Mouse (Mus musculus) lung, postnatal 0 days (tissue): ENCODE measurements around the gene Sec14l3. TPM values are rescaled to one million over a fixed set of nuclear protein-coding genes. Genes with fewer than 3 reads are reported as not detected.
"Not testable (repeated sequence)": the region's sequence is repeated elsewhere in the genome, so short reads cannot be mapped to it uniquely, and the experiment has no call there.

ENCODE experiments used
- ATAC-seq: fragments of 200-750 bp; cut with Nextera tagmentation; 2 replicates; pipeline ENCODE4 v1.8.0; 2017; ENCODE audit warnings: moderate library complexity
- DNase-seq: peaks from one replicate; pipeline ENCODE4 v3.0.0-alpha.2; 2016; ENCODE audit warnings: low spot score
- H3K27ac ChIP-seq: fragments of 300-500 bp; sonication (generic); 2 replicates; pipeline ENCODE4 v1.5.1; 2014; ENCODE audit warnings: antibody characterized with exemption, mild to moderate bottlenecking, low read length, mixed read lengths
- H3K27me3 ChIP-seq: fragments of 300-500 bp; sonication (generic); replicated peaks from 2 replicates; pipeline ENCODE4 v1.6.1; 2014; ENCODE audit warnings: low read length, mixed read lengths; ENCODE audit not compliant: insufficient read depth
- H3K36me3 ChIP-seq: fragments of 300-500 bp; sonication (generic); 2 replicates; pipeline ENCODE4 v1.6.1; 2014; ENCODE audit warnings: low read length, mixed read lengths; ENCODE audit not compliant: insufficient read depth
- H3K4me1 ChIP-seq: fragments of 300-500 bp; sonication (generic); 2 replicates; pipeline ENCODE4 v1.6.1; 2014; ENCODE audit warnings: antibody characterized with exemption, low read depth, low read length, mixed read lengths; ENCODE audit not compliant: insufficient read depth
- H3K4me2 ChIP-seq: fragments of 300-500 bp; sonication (generic); replicated peaks from 2 replicates; pipeline ENCODE4 v1.6.1; 2014; ENCODE audit warnings: low read depth, mild to moderate bottlenecking, low read length, moderate library complexity, mixed read lengths
- H3K4me3 ChIP-seq: fragments of 300-500 bp; sonication (generic); 2 replicates; pipeline ENCODE4 v1.5.1; 2014; ENCODE audit warnings: low read depth, low read length
- H3K9ac ChIP-seq: fragments of 300-500 bp; sonication (generic); replicated peaks from 2 replicates; pipeline ENCODE4 v1.6.1; 2014; ENCODE audit warnings: low read depth, mild to moderate bottlenecking
- H3K9me3 ChIP-seq: fragments of 300-500 bp; sonication (generic); 2 replicates; pipeline ENCODE4 v1.6.1; 2016; ENCODE audit warnings: low read length, mixed read lengths
- CTCF ChIP-seq: IDR thresholded peaks from 2 replicates; pipeline ENCODE4 v1.5.1; 2016; ENCODE audit warnings: antibody characterized with exemption, mild to moderate bottlenecking
- EP300 ChIP-seq: IDR thresholded peaks from 2 replicates; pipeline ENCODE4 v1.6.1; 2016; ENCODE audit warnings: antibody characterized with exemption, mild to moderate bottlenecking, control low read depth
- WGBS: fragments of 180-500 bp; shearing (Covaris S2); extraction: QIAGEN DNeasy Blood & Tissue Kit; methylation state at CpG from one replicate; pipeline ENCODE4 v1.1.7; 2014; 5-methylcytosine and 5-hydroxymethylcytosine counted together
- polyA plus RNA-seq: library from polyadenylated mRNA; unstranded; fragments of >200 nt; fragmentation: Nextera tagmentation; extraction: Ambion mirVana; gene quantifications from 2 replicates; pipeline ENCODE4 v1.2.1, GENCODE M21; 2015

The Sec14l3 gene
- polyA plus RNA-seq, 1 experiment from 2014 or later, result 529 TPM

DNA sequence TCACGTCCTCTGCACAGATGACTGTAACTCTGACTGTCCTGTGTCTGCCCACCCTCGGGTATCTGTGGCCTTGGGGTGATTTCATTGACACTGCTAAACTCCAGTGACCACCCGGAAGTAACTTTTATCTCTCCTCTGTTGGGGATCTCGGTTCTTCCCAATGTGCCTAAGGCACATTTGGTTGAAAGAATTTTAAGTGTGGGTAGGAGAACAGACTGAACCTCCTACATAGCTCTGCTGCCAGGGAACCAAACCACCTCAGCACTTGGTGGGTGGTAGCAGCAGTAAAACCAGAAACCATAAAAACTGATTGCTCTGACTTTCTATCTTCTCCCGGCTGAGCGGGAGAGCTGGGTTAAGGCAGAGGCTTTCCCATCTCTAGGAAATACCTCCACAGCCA is 40.8 kb downstream of the Sec14l3 start:
- Histone ChIP-seq H3K36me3 (no peaks in the 10 kb centered on the region), H3K4me3 (no peak overlapping the region), H3K9ac (no peak overlapping the region), H3K4me1 (no peaks in the 10 kb centered on the region), H3K4me2 (no peak overlapping the region), H3K27me3 (no peaks in the 10 kb centered on the region), H3K9me3 (no peaks in the 10 kb centered on the region), H3K27ac (no peak overlapping the region)
- TF ChIP-seq CTCF (no peak), EP300 (no peak)
- ATAC-seq, result no peak
- DNase-seq, result no peak
- 70% methylated on average over 6 of the region's 6 CpGs for WGBS

GRCm38 (mm10) chr11:4107901-4108300 is 43.3 kb downstream of the Sec14l3 start:
- not testable (repeated sequence) for H3K9me3 ChIP-seq, H3K9ac ChIP-seq, H3K4me3 ChIP-seq, H3K27me3 ChIP-seq, H3K27ac ChIP-seq, H3K4me1 ChIP-seq, H3K4me2 ChIP-seq, DNase-seq, H3K36me3 ChIP-seq, ATAC-seq
- WGBS, result 91% methylated on average over 3 of the region's 6 CpGs

- no peaks in the 10 kb centered on the region for H3K36me3 ChIP-seq
- H3K9me3 ChIP-seq, result no peaks in the 10 kb centered on the region
- no peak overlapping the region for H3K4me3 ChIP-seq
- no peak for TF ChIP-seq CTCF
- no peak for TF ChIP-seq EP300
- no peaks in the 10 kb centered on the region for H3K27me3 ChIP-seq
- WGBS, result 83% methylated on average over 7 of the region's 7 CpGs
- DNase-seq, result no peak
- H3K4me2 ChIP-seq, result no peak overlapping the region
- ATAC-seq, result no peak
- H3K4me1 ChIP-seq, result no peaks in the 10 kb centered on the region
- no peak overlapping the region for H3K27ac ChIP-seq
- H3K9ac ChIP-seq, result no peak overlapping the region
Observed at GRCm38 (mm10) chr11:4108691-4109090, 44.0 kb downstream of the Sec14l3 start.

DNA sequence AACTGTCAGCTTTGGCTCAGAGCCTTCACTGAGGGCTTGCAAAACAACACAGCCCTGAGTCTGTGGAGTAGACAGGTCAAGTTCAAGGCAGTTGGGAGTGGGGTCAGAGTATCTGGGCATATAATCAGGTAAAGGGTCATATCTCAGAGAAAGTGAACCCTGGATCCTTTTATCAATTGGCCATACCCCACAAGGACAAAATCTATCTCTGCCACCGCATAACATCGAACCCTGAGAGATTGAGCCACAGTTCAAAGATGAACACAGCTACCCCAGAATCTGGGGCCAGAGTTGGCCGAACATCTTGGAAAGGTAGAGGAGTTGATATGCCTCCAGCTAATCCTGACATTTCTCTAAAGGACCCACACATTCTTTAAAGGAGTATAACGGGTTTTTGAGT is 47.4 kb downstream of the Sec14l3 start:
- Histone ChIP-seq H3K4me2 (no peak overlapping the region), H3K4me3 (no peak overlapping the region), H3K27me3 (no peaks in the 10 kb centered on the region), H3K4me1 (no peaks in the 10 kb centered on the region), H3K27ac (no peak overlapping the region), H3K9me3 (no peaks in the 10 kb centered on the region), H3K36me3 (no peaks in the 10 kb centered on the region), H3K9ac (no peak overlapping the region)
- DNase-seq, result no peak
- no peak for ATAC-seq
- TF ChIP-seq EP300, result no peak
- TF ChIP-seq CTCF, result no peak
- 86% methylated on average over 4 of the region's 4 CpGs for WGBS

GRCm38 (mm10) chr11:4112861-4113260 is 48.2 kb downstream of the Sec14l3 start:
- Histone ChIP-seq H3K27ac (no peak overlapping the region), H3K36me3 (no peaks in the 10 kb centered on the region), H3K27me3 (no peaks in the 10 kb centered on the region), H3K4me3 (no peak overlapping the region), H3K4me2 (no peak overlapping the region), H3K9me3 (no peaks in the 10 kb centered on the region), H3K9ac (no peak overlapping the region), H3K4me1 (peaks cover 6% of the 10 kb centered on the region; the same call in 1 of the 2 replicates)
- 79% methylated on average over 6 of the region's 6 CpGs for WGBS
- TF ChIP-seq EP300 (no peak), CTCF (no peak)
- DNase-seq, result no peak
- ATAC-seq, result no peak

DNA sequence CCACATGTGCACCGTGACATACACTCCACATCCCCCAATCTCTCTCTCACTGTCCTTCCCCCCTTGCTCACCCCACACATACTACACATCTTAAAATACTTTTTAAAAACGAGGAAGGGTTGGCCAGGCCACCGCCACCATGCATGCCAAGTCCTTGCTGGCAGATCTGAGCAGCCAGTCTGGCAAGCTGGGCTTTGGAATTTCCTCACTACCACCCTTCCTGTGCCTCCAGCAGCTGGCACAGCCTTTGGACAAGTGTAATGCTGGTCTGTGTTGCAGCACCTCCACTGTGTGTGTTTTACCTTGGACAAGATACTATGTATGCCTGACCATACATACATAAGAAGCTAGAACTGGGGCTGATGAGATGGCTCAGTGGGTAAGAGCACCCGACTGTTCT is 48.9 kb downstream of the Sec14l3 start:
- DNase-seq (no peak), ATAC-seq (no peak)
- Histone ChIP-seq H3K36me3 (no peaks in the 10 kb centered on the region), H3K4me2 (no peak overlapping the region), H3K4me1 (peaks cover 6% of the 10 kb centered on the region; the same call in 1 of the 2 replicates), H3K27me3 (no peaks in the 10 kb centered on the region), H3K9ac (no peak overlapping the region), H3K27ac (no peak overlapping the region), H3K4me3 (no peak overlapping the region), H3K9me3 (no peaks in the 10 kb centered on the region)
- TF ChIP-seq CTCF (no peak), EP300 (no peak)
- WGBS, result 70% methylated on average over 4 of the region's 4 CpGs

- Histone ChIP-seq H3K9ac (no peak overlapping the region), H3K27ac (no peak overlapping the region), H3K36me3 (no peaks in the 10 kb centered on the region), H3K27me3 (no peaks in the 10 kb centered on the region), H3K4me1 (peaks cover 6% of the 10 kb centered on the region; the same call in 1 of the 2 replicates), H3K9me3 (no peaks in the 10 kb centered on the region), H3K4me3 (no peak overlapping the region), H3K4me2 (no peak overlapping the region)
- DNase-seq (no peak), ATAC-seq (no peak)
- TF ChIP-seq CTCF (no peak), EP300 (no peak)
- 75% methylated on average over 6 of the region's 6 CpGs for WGBS
Observed at GRCm38 (mm10) chr11:4113970-4114369, 49.3 kb downstream of the Sec14l3 start.

DNA sequence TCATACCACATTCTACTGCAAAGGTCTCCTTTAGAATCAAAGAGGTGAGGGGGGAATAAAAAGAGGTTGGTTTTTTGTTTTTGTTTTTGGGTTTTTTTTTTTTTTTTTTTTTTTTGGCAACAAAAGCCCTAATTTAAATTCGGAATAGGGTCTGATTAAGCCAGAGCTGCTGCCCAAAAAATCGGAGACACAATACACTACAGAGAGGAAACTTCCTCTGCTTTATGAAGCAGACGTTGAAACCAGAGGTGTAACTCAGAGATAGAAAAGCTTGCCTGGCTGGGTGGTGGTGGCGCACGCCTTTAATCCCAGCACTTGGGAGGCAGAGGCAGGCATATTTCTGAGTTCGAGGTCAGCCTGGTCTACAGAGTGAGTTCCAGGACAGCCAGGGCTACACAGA is 49.9 kb downstream of the Sec14l3 start:
- DNase-seq, H3K36me3 ChIP-seq, H3K27me3 ChIP-seq, H3K4me1 ChIP-seq, H3K9me3 ChIP-seq, H3K4me2 ChIP-seq, H3K4me3 ChIP-seq, H3K27ac ChIP-seq, H3K9ac ChIP-seq, ATAC-seq: not testable (repeated sequence)
- 84% methylated on average over 6 of the region's 6 CpGs for WGBS
